Mouse (Mus musculus) Muller cell, postnatal 12 days (primary cell): ENCODE measurements at regions not wholly inside any gene's neighbourhood (a gene's known extent, or its start where the extent isn't known, plus 50 kb on each side); places are given as distances from the start of the nearest gene placed in this dataset.

Source experiments
- DNase-seq: peaks from one replicate; pipeline ENCODE4 v3.0.0-alpha.2; 2015; ENCODE audit errors: inconsistent ontology term

- DNase-seq: no peak
Measured at GRCm38 (mm10) chr10:66102103-66102502, 993.8 kb upstream of the Jmjd1c start.

GRCm38 (mm10) chr10:66131361-66131760, 964.6 kb upstream of the Jmjd1c start:
- DNase-seq: no peak

GRCm38 (mm10) chr10:66132025-66132424, 963.9 kb upstream of the Jmjd1c start:
- DNase-seq: peak; percentile 34

- no peak for DNase-seq
Measured at GRCm38 (mm10) chr10:66142413-66142812, 953.5 kb upstream of the Jmjd1c start.

GRCm38 (mm10) chr10:66142910-66143309, 953.0 kb upstream of the Jmjd1c start:
- DNase-seq: peak; percentile 84

- no peak for DNase-seq
Measured at GRCm38 (mm10) chr10:66150966-66151365, 945.0 kb upstream of the Jmjd1c start.

- DNase-seq: no peak
Measured at GRCm38 (mm10) chr10:66152777-66153176, 943.1 kb upstream of the Jmjd1c start.

- peak; percentile 73 for DNase-seq
Measured at GRCm38 (mm10) chr10:66160916-66161556, 934.9 kb upstream of the Jmjd1c start.

GRCm38 (mm10) chr10:66172803-66173202, 923.1 kb upstream of the Jmjd1c start:
- no peak for DNase-seq

- no peak for DNase-seq
Measured at GRCm38 (mm10) chr10:66177318-66177717, 918.6 kb upstream of the Jmjd1c start.

- DNase-seq: no peak
Measured at GRCm38 (mm10) chr10:66181231-66181630, 914.7 kb upstream of the Jmjd1c start.

- no peak for DNase-seq
Measured at GRCm38 (mm10) chr10:66183069-66183468, 912.9 kb upstream of the Jmjd1c start.

- DNase-seq: peak; percentile 14
Measured at GRCm38 (mm10) chr10:66187038-66187437, 908.9 kb upstream of the Jmjd1c start.

- peak; percentile 28 for DNase-seq
Measured at GRCm38 (mm10) chr10:66201115-66201514, 894.8 kb upstream of the Jmjd1c start.

GRCm38 (mm10) chr10:66228123-66228522, 867.8 kb upstream of the Jmjd1c start:
- peak; percentile 25 for DNase-seq

- DNase-seq: peak; percentile 19
Measured at GRCm38 (mm10) chr10:66234370-66234916, 861.5 kb upstream of the Jmjd1c start.

- DNase-seq: no peak
Measured at GRCm38 (mm10) chr10:66256377-66256776, 839.5 kb upstream of the Jmjd1c start.

- no peak for DNase-seq
Measured at GRCm38 (mm10) chr10:66270647-66271270, 825.2 kb upstream of the Jmjd1c start.

GRCm38 (mm10) chr10:66295628-66296027, 800.3 kb upstream of the Jmjd1c start:
- DNase-seq: no peak

- no peak for DNase-seq
Measured at GRCm38 (mm10) chr10:66303235-66303780, 792.6 kb upstream of the Jmjd1c start.

- no peak for DNase-seq
Measured at GRCm38 (mm10) chr10:66304901-66305300, 791.0 kb upstream of the Jmjd1c start.

GRCm38 (mm10) chr10:66331166-66331565, 764.8 kb upstream of the Jmjd1c start:
- DNase-seq: peak; percentile 83

GRCm38 (mm10) chr10:66337994-66338393, 757.9 kb upstream of the Jmjd1c start:
- peak; percentile 11 for DNase-seq
